Mouse (Mus musculus) embryonic facial prominence, embryonic 12.5 days (tissue): ENCODE results near the gene Ntrk1. TPM values are rescaled to one million over a fixed set of nuclear protein-coding genes. Genes with fewer than 3 reads are reported as not detected.

Experiments used
- ATAC-seq: fragments of 200-750 bp; cut with Nextera tagmentation; 2 replicates; pipeline ENCODE4 v1.8.0; 2017; ENCODE audit not compliant: insufficient number of reproducible peaks, insufficient read depth, low FRiP score, low TSS enrichment
- H3K27ac ChIP-seq: fragments of 300-500 bp; sonication (generic); 2 replicates; pipeline ENCODE4 v1.5.1; 2016; ENCODE audit warnings: mild to moderate bottlenecking
- H3K27me3 ChIP-seq: fragments of 300-500 bp; sonication (generic); 2 replicates; pipeline ENCODE4 v1.6.1; 2016; ENCODE audit warnings: mild to moderate bottlenecking, moderate library complexity
- H3K36me3 ChIP-seq: fragments of 300-500 bp; sonication (generic); 2 replicates; pipeline ENCODE4 v1.6.1; 2016; ENCODE audit warnings: mild to moderate bottlenecking
- H3K4me1 ChIP-seq: fragments of 300-500 bp; sonication (generic); 2 replicates; pipeline ENCODE4 v1.6.1; 2016
- H3K4me2 ChIP-seq: fragments of 300-500 bp; sonication (generic); replicated peaks from 2 replicates; pipeline ENCODE4 v1.6.1; 2016; ENCODE audit warnings: mild to moderate bottlenecking, moderate library complexity
- H3K4me3 ChIP-seq: fragments of 300-500 bp; sonication (generic); 2 replicates; pipeline ENCODE4 v1.5.1; 2016; ENCODE audit warnings: mild to moderate bottlenecking
- H3K9ac ChIP-seq: fragments of 300-500 bp; sonication (generic); 2 replicates; pipeline ENCODE4 v1.6.1; 2016; ENCODE audit warnings: mild to moderate bottlenecking, moderate library complexity
- H3K9me3 ChIP-seq: fragments of 300-500 bp; sonication (generic); 2 replicates; pipeline ENCODE4 v1.6.1; 2016; ENCODE audit warnings: mild to moderate bottlenecking, moderate library complexity
- WGBS: fragments of 180-500 bp; shearing (Covaris S2); methylation state at CpG from one replicate; pipeline ENCODE4 v1.1.7; 2016; 5-methylcytosine and 5-hydroxymethylcytosine counted together
- polyA plus RNA-seq: library from polyadenylated mRNA; unstranded; fragments of >200 nt; fragmentation: Nextera tagmentation; extraction: Ambion mirVana; gene quantifications from 2 replicates; pipeline ENCODE4 v1.2.1, GENCODE M21; 2016

Gene Ntrk1
- polyA plus RNA-seq, 1 experiment from 2014 or later: 40.0 TPM

DNA sequence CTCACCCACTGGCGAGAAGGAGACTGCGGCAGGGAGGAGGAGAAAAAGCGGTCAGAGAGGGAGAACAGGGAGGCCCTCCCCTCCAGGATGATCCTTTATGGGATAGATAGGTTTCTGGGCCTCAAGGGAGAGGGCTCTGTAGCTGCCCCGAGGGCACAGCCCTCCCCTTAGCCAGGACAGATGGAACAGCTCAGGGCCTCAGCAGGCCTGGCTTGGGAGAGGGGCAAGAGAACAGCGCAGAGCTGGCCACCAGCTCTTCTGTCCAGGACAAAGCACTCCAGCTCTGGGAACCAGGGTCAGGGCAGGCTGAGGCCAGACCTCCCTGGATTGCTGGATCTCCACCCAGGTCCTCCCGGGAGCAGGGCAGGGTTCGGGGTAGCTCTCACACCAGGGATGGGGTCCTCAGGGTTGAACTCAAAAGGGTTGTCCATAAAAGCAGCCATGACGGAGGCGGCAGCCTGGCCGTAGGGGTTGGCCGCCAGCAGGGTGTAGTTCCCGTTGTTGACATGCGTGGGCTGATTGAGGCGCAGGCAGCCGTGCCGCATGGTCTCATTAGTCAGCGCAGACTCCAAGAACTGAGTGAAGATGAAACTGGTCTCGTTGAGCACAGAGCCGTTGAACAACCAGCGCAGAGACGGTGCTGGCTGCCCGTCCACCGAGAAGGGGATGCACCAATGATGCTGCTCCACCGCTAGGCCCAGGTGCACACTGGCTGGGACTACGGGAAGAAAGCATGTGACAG is 11.5 kb downstream of the Ntrk1 start:
- no peak overlapping the region for H3K27ac ChIP-seq
- no peaks in the 10 kb centered on the region for H3K9me3 ChIP-seq
- 84% methylated on average over 25 of the region's 25 CpGs for WGBS
- H3K4me2 ChIP-seq: no peak overlapping the region
- H3K27me3 ChIP-seq: peaks cover 17% of the 10 kb centered on the region
- H3K9ac ChIP-seq: no peak overlapping the region
- H3K4me3 ChIP-seq: no peak overlapping the region
- peaks cover 20% of the 10 kb centered on the region for H3K4me1 ChIP-seq
- H3K36me3 ChIP-seq: no peaks in the 10 kb centered on the region
- no peak for ATAC-seq

DNA sequence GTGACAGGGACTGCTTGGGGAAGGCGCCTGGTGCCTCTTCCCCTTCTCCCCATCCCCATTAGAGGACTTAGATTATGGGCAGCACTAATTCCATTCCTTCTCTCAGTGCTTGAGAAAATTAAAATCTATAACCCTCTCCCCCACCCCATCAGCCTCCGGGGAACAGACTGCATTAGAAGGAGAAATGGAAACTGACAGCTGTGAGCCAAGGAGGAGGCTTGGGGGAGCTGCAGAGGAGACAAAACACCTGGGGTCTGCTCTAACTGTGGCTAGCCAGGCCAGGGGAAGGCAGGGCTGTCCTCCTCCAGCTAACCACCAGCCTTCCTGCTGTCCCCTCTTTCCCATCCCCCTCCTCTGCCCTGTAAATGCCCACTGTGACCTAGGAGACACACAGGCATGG is 15.9 kb downstream of the Ntrk1 start:
- Histone ChIP-seq H3K36me3 (no peaks in the 10 kb centered on the region), H3K27ac (peak overlapping the region; percentile 69; the same call in 1 of the 2 replicates), H3K4me3 (no peak overlapping the region), H3K27me3 (peaks cover 41% of the 10 kb centered on the region), H3K9me3 (no peaks in the 10 kb centered on the region), H3K4me2 (peak overlapping the region; percentile 26; the same call in 1 of the 2 replicates), H3K4me1 (peaks cover 26% of the 10 kb centered on the region), H3K9ac (no peak overlapping the region; the same call in 1 of the 2 replicates)
- ATAC-seq: no peak
- 43% methylated on average over 2 of the region's 2 CpGs for WGBS

DNA sequence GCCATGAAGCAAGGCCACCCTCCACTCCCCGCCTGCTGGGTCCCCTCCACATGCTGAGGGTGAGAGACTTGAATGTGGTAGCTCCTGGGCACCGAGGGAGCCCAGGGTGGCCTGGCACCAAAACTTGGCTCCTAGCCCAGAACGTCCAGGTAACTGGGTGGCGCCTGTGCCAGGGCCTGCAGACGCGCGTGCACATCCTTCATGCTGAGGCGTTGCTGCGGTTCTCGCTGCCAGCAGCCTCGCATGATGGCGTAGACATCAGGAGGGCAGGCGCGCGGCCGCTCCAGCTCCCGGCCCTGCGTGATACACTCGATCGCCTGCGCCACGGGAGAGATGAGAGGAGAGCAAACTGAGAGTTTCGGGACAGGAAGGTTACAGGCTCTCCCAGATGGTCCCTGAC is 16.7 kb downstream of the Ntrk1 start:
- Histone ChIP-seq H3K4me1 (peaks cover 26% of the 10 kb centered on the region), H3K4me2 (peak overlapping the region; percentile 26), H3K9me3 (no peaks in the 10 kb centered on the region), H3K27ac (no peak overlapping the region; the same call in 1 of the 2 replicates), H3K27me3 (peaks cover 41% of the 10 kb centered on the region), H3K4me3 (no peak overlapping the region), H3K36me3 (no peaks in the 10 kb centered on the region), H3K9ac (no peak overlapping the region)
- WGBS: 53% methylated on average over 23 of the region's 23 CpGs
- ATAC-seq: no peak

DNA sequence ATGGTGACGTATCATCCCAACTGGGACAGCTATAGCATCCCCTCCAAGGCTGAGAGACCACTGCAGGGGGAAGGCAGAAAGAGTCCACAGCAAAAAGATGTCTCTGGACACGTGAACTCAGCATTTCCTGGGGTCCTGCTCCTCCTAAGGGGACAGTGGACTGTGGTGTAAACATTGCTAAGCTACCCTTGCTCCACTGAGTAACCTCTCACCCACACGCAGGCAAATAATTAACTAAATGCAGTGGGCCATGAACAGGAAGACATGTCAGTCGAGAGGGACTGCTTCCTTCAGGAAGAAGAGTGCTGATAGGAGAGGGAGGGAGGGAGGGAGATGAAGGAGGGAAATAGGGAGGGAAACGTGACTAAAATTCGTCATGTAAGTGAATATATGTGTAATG is 23.9 kb downstream of the Ntrk1 start:
- no peak for ATAC-seq
- Histone ChIP-seq H3K4me3 (no peak overlapping the region), H3K36me3 (no peaks in the 10 kb centered on the region), H3K27ac (no peak overlapping the region), H3K4me2 (no peak overlapping the region), H3K9ac (no peak overlapping the region), H3K9me3 (no peaks in the 10 kb centered on the region), H3K27me3 (peaks cover 22% of the 10 kb centered on the region), H3K4me1 (peaks cover 2% of the 10 kb centered on the region; the same call in 1 of the 2 replicates)
- WGBS: 41% methylated on average over 6 of the region's 6 CpGs

DNA sequence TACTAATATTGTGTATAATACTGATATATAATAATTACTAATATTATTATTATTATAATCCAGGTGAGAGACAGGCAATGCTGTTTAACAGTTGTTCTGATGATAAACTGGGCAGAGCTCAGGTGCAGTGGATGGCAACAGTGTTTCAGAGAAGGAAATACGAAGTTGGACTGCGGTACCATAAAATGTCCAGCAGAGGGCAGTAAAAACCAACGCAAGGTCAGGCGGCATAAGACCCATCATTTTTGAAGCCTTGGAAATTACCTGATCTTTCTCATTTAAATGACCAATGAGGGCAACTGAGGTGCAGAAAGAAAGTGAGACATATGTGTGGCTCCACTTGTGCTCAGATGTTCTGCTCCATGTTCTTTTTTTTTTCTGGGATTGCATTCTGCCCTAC is 24.7 kb downstream of the Ntrk1 start:
- peaks cover 10% of the 10 kb centered on the region for H3K4me1 ChIP-seq

DNA sequence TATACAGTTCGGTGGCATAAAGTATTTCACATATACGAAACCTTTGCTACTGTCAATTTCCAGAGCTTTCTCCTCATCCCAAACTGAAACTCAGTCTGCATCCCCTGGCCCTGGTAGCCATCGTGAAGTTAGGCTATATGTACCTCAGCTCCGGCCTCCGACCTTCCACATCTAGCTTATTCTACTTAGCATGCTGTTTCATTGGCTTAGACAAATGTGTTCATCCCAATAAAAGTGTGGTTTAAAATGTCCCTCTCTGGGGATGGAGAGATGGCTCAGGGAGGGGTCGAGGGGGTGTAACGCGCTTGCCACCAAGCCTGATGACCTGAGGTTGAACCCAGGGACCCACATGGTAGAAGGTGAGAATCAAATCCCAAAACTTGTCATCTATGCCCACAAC is 25.5 kb downstream of the Ntrk1 start:
- 77% methylated on average over 8 of the region's 8 CpGs for WGBS
- no peak overlapping the region; the same call in 1 of the 2 replicates for H3K4me2 ChIP-seq
- no peak overlapping the region for H3K9ac ChIP-seq
- H3K27me3 ChIP-seq: peaks cover 18% of the 10 kb centered on the region
- no peaks in the 10 kb centered on the region for H3K9me3 ChIP-seq
- H3K4me3 ChIP-seq: no peak overlapping the region
- no peak overlapping the region for H3K27ac ChIP-seq
- H3K36me3 ChIP-seq: no peaks in the 10 kb centered on the region
- peaks cover 17% of the 10 kb centered on the region for H3K4me1 ChIP-seq
- no peak for ATAC-seq

More for the DNA sequence above, 24.7 kb downstream of the Ntrk1 start:
- Histone ChIP-seq H3K4me2 (no peak overlapping the region), H3K4me3 (no peak overlapping the region), H3K27ac (no peak overlapping the region), H3K27me3 (peaks cover 18% of the 10 kb centered on the region), H3K9ac (no peak overlapping the region), H3K9me3 (no peaks in the 10 kb centered on the region), H3K36me3 (no peaks in the 10 kb centered on the region)
- ATAC-seq: no peak
- WGBS: under 1% methylated on average over 4 of the region's 4 CpGs

DNA sequence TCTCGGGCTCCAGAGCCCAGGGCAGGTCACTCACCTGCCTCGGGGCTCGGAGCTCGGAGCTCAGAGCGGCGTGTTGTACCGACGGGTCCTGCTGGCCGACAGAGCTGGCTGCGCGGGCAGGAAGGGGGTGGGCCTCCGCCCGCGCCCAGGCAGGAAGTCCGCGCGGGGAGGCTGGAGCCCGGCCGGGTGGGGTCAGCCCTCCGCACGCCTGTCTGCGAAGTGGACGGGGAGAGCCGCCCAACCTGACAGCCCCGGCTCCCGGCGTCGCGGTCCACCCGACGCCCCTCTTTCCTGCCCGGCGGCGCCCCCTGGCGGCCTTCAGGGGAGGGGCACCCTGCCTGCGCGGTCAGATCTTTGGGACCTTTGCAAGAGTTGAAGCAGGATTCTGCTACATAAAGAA is 26.1 kb downstream of the Ntrk1 start:
- H3K27me3 ChIP-seq: peaks cover 18% of the 10 kb centered on the region
- no peaks in the 10 kb centered on the region for H3K36me3 ChIP-seq
- 2% methylated on average over 30 of the region's 37 CpGs for WGBS
- peak overlapping the region; percentile 54 for H3K4me2 ChIP-seq
- H3K4me1 ChIP-seq: peaks cover 24% of the 10 kb centered on the region
- ATAC-seq: no peak
- H3K9me3 ChIP-seq: no peaks in the 10 kb centered on the region
- peak overlapping the region; percentile 30 for H3K9ac ChIP-seq
- peak overlapping the region; percentile 57 for H3K27ac ChIP-seq
- peak overlapping the region; percentile 46 for H3K4me3 ChIP-seq

DNA sequence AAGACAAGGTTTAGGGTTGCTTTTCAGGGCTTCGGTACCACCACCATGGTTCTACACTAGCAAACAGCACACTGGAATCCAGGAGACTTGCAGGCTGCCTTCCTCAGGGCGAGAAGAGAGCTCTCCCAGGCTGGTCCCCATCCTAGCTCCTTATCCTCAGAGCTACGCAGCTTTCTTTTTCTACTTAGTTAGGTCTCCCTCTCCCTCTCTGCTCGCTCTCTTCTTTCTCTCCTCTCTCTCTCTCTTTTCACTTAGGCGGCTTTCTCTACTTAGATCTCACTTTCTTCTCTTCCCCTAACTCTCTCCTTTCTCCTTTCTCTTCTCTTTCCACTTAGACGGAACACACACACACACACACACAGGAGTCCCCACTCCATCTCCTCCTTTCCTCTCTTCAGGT is 26.5 kb downstream of the Ntrk1 start:
- Histone ChIP-seq H3K4me2 (peak overlapping the region; percentile 54), H3K9ac (peak overlapping the region; percentile 30; the same call in 1 of the 2 replicates), H3K36me3 (no peaks in the 10 kb centered on the region), H3K4me3 (peak overlapping the region; percentile 46), H3K27ac (peak overlapping the region; percentile 57), H3K9me3 (no peaks in the 10 kb centered on the region), H3K4me1 (peaks cover 28% of the 10 kb centered on the region), H3K27me3 (peaks cover 18% of the 10 kb centered on the region)
- no peak for ATAC-seq
- 39% methylated on average over 6 of the region's 6 CpGs for WGBS

DNA sequence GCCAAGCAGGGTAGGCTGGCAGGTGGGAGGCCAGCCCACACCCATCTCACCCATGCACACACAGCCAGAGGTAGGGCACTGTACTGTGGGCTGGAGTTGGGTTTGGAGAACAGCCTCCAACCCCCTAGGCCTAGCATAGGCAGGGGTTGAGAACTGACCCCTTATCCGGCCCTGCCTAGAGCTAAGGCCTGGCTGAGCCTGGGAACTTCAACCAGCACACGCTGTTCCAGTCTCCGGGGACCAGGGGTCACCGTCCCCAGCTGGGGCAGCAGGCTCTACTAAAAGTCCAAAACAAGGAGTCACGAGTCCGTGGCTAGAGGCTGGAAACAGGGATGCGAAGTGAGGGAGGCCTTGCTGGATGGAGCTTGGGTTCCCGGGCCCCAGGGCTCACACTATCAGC is 27.2 kb downstream of the Ntrk1 start:
- Histone ChIP-seq H3K36me3 (no peaks in the 10 kb centered on the region), H3K27ac (peak overlapping the region; percentile 57), H3K9me3 (no peaks in the 10 kb centered on the region), H3K4me2 (peak overlapping the region; percentile 54), H3K4me3 (peak overlapping the region; percentile 46), H3K9ac (no peak overlapping the region), H3K4me1 (peaks cover 35% of the 10 kb centered on the region), H3K27me3 (peaks cover 18% of the 10 kb centered on the region)
- no peak for ATAC-seq
- WGBS: 48% methylated on average over 8 of the region's 8 CpGs

DNA sequence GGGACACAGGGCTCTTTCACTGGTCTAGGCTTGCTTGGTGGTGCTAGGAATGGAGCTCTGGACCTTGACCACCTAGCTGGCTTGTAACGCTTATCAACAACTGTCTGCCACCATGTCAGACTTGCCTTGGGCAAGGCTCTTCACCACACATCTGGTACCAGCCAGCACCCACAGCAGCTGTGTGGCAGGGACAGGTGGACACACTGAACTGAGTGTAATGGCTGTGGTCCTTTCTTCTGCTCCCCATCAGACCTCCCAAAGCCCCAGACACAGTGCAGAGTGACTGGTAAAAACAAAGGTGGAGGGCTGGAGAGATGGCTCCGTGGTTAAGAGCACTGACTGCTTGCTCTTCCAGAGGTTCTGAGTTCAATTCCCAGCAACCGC is 28.7 kb downstream of the Ntrk1 start:
- WGBS: 83% methylated on average over 3 of the region's 3 CpGs
- H3K4me3 ChIP-seq: no peak overlapping the region
- peaks cover 50% of the 10 kb centered on the region for H3K4me1 ChIP-seq
- H3K36me3 ChIP-seq: no peaks in the 10 kb centered on the region
- no peak overlapping the region for H3K4me2 ChIP-seq
- H3K27ac ChIP-seq: 0 out of 2 replicates have a peak overlapping the region, but pooled peaks have one; percentile 90
- ATAC-seq: no peak
- H3K9ac ChIP-seq: no peak overlapping the region
- H3K9me3 ChIP-seq: no peaks in the 10 kb centered on the region
- peaks cover 12% of the 10 kb centered on the region for H3K27me3 ChIP-seq

DNA sequence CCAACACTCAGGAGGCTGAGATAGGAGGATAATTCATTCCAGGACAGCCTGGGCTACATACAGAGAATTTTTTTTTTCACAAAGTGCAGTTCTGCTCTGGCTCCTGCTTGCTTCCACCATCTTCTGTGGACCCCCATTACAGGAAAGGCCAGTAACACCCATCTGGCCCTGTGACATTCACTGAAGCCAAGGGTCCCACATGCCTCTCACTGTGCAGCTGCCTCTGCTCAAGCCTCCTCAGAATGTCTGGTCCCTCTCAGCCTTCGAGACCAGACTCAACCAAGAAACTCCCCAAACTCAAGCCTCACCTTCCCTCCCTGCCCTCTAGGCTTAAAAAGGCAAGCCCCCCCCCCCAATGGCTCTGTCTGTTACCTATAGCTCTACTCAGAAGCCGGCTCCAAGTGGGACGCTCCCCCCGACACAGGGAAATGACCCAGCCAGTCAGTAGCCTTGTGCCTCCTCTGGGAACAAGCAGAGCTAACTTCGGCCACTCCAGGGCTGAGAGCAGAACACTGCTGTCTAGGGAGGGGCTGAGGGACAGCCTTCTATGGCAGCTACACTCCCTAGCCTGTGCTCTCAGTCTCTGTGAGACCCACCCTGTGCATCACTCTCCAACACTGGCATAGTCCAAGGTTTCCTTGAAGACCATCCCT is 29.2 kb downstream of the Ntrk1 start:
- WGBS: 71% methylated on average over 5 of the region's 5 CpGs
- H3K36me3 ChIP-seq: no peaks in the 10 kb centered on the region
- no peak overlapping the region for H3K4me3 ChIP-seq
- H3K9me3 ChIP-seq: no peaks in the 10 kb centered on the region
- H3K27ac ChIP-seq: peak overlapping the region; percentile 90
- peaks cover 53% of the 10 kb centered on the region for H3K4me1 ChIP-seq
- ATAC-seq: no peak
- peaks cover 10% of the 10 kb centered on the region for H3K27me3 ChIP-seq
- H3K4me2 ChIP-seq: no peak overlapping the region
- H3K9ac ChIP-seq: no peak overlapping the region

DNA sequence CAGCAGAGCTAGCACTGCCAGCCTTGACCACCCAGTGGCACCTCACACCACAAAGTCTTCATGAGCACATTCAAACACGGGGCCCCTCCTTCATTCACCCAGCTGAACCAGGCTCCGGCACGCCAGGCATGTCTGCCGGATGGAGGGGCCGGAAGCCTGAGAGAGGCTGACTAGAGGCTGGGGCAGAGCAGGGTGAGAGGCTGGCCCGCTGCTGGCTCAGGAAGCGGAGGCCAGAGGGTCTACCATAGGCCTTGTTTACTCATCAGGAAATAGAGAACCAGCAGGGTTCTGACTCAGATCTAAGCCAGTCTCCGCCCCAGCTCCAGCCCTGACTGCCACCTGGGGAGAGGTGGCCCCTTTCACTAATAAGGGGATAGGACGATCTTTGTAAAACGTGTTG is 29.9 kb downstream of the Ntrk1 start:
- no peaks in the 10 kb centered on the region for H3K9me3 ChIP-seq
- peaks cover 10% of the 10 kb centered on the region for H3K27me3 ChIP-seq
- peak overlapping the region; percentile 34 for H3K4me2 ChIP-seq
- peak overlapping the region; percentile 90 for H3K27ac ChIP-seq
- WGBS: 21% methylated on average over 10 of the region's 10 CpGs
- H3K36me3 ChIP-seq: no peaks in the 10 kb centered on the region
- no peak for ATAC-seq
- no peak overlapping the region for H3K4me3 ChIP-seq
- H3K4me1 ChIP-seq: peaks cover 53% of the 10 kb centered on the region
- no peak overlapping the region for H3K9ac ChIP-seq
